Mouse (Mus musculus) CD4-positive helper T cell, adult 2 months (primary cell): ENCODE measurements at regions not wholly inside any gene's neighbourhood (a gene's known extent, or its start where the extent isn't known, plus 50 kb on each side); places are given as distances from the start of the nearest gene placed in this dataset.
"Not testable (repeated sequence)": the region's sequence is repeated elsewhere in the genome, so short reads cannot be mapped to it uniquely, and the experiment has no call there.

Source experiments
- DNase-seq: peaks from one replicate; pipeline ENCODE4 v3.0.0-alpha.2; 2012; ENCODE audit warnings: low read depth, missing footprints, low spot score

DNA sequence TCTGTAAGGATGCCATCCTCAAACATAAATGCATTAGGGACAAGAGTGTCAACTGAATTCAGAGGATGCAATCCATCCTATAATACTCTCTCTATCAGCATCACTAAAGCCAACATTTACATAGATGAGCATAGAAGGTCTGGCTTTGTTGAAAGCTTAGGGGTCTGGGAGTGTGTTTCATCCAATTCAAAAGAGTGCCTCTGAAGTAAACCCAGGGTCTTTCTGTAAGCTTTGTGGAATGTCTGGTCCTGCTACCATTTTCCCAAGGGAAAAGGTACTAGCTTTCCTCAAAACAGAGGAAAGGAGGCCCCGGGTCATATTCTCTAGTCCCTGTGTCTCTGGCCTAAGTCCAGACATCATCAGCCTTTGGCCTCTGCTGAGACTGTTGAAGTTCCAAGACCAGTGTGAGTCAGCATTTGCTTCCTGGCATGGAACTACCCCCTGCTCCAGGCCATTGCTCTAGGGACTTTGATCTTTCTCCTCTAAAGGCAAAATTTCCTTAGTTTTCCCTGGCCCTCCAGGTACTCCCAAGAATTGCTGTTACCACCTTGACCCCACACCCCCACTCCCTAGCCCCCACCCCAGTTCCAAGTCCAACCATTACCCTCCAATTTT lies 280.0 kb upstream of the Jarid2 start:
- DNase-seq, result no peak

GRCm38 (mm10) chr13:44451224-44451623 lies 278.1 kb upstream of the Jarid2 start:
- DNase-seq, result no peak

DNA sequence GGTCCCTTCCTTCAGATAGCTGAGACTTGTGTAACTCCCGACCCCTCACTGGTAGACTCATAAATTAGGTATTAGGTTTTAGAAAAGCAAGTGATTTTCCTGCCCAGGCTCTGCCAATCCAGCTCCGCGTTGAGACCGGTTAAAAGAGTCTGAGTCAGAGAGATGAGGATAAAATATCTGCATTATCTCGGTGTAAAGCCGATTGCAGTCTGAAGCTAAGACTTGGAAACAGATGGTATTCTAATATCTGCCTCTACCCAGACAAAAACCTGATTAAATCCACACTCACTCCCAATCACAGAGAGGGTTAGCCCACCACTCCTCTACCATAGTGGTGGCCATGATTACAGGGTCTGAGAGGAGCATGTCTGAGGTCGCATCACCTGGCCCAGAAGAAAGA lies 276.1 kb upstream of the Jarid2 start:
- DNase-seq, result no peak

GRCm38 (mm10) chr13:44454136-44454535 lies 275.1 kb upstream of the Jarid2 start:
- DNase-seq, result no peak

GRCm38 (mm10) chr13:44455193-44455592 lies 274.1 kb upstream of the Jarid2 start:
- no peak for DNase-seq

GRCm38 (mm10) chr13:44458744-44459143 lies 270.5 kb upstream of the Jarid2 start:
- DNase-seq, result no peak

- DNase-seq, result no peak
Measured at GRCm38 (mm10) chr13:44459148-44459547, 270.1 kb upstream of the Jarid2 start.

- DNase-seq, result no peak
Measured at GRCm38 (mm10) chr13:44463675-44464074, 265.6 kb upstream of the Jarid2 start.

DNA sequence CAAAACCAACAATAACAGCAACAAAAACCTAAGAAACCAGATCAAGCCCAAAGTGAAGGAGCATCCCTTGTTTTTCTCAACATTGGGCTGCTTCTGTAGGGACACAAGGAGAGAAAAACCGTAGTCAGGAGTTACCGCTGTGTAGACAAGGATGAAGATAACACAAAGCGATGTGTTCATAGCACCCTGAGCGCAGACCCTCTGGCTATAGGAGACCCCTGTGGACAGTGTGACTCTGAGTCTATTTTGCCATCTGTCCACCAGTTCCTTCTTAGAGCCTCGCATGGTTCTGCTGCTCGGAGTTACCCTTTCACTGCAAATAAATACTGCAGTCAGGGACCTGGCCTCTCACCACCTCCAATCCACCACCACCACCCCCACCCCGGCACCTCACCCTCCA lies 263.7 kb upstream of the Jarid2 start:
- DNase-seq, result no peak

DNA sequence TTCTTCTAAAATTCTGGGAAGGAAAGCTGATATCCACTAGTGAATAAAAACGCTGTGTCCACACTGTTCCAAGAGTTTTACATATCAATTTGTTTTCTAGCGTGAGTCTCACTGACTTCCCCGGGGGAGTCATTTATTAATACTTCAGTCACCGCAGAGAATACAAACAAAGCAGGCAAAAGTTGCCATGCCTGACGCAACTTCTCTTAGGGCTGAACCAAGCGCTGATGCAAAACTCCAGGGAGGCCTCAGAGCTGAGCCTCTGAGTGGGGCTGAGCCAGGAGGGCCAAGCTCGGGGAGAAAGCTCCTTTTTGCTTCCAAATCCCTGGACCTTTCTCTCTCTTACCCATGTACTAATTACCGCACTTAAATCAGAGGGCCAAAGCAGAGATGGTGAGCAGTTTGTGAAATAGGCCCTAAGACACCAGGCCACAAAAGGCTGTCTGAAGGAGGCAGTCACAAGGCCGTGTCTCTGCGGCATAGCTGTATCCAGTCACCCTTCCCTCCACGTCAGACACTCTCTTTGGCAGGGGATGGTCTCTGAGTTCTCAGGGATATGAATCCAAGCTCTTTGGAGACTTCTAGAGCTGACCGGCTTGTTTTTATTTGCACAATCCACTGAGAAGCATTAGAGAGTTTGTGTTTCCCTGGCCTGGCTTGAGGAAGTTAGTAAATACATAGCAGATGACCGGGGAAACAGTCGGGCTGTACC lies 260.2 kb upstream of the Jarid2 start:
- DNase-seq, result no peak

- DNase-seq, result peak; percentile 37
Measured at GRCm38 (mm10) chr13:44469675-44470074, 259.6 kb upstream of the Jarid2 start.

DNA sequence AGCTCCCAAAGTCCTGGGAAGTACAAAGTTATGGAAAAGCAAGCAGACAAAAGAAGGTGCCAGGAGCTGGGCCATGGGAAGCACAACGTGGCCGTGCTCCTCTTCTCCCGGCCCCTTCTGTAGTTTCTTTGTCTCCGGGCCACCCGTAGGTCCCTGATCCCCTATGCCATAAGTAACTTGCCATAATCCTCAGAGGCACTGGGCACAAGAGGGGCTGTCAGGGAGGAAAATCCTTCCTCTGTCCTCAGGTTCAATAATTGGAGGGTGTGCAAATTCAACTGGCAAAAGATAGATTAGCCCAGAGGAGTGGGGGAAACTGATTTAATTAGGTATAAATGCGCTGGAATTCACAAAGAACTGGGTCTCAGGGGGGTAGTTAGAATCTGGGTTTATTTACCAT lies 256.1 kb upstream of the Jarid2 start:
- no peak for DNase-seq

GRCm38 (mm10) chr13:44476901-44477300 lies 252.4 kb upstream of the Jarid2 start:
- DNase-seq, result no peak

- no peak for DNase-seq
Measured at GRCm38 (mm10) chr13:44480128-44480527, 249.1 kb upstream of the Jarid2 start.

- DNase-seq, result peak; percentile 21
Measured at GRCm38 (mm10) chr13:44482661-44483060, 246.6 kb upstream of the Jarid2 start.

DNA sequence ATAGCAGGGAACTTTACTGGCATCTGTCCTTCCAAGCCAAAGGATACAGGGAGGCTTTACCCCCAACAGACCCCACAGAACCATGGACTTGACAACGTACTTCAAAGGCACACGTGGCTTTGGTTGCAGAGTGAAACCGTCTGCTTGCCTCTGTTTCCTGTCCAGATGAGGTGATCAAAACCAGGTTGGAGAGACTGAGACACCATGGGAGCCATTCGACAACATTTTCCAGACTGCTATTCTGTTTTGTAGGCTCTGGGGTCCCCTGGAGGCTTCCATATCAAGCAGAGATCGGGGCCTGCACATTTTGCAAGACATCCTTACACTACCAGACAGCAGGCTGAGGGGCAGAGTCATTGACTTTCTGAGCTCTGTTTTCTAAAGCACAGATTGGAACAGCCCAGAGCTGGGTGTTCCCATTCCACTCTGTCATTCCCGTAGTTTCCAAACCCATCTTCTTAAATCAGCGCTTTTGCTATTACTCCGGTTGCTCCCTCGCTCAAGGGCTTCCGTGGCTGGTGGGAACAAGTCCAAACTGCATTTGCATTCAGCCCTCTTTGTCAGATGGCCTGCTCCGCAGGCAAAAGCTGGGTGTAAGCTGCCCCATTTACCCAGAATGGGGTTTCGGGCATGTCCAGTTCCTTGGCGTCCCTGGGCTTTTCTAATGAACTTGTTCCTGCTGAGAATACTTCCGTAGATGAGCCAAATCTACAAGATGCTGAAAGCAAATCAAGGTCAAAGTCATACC lies 244.5 kb upstream of the Jarid2 start:
- no peak for DNase-seq

DNA sequence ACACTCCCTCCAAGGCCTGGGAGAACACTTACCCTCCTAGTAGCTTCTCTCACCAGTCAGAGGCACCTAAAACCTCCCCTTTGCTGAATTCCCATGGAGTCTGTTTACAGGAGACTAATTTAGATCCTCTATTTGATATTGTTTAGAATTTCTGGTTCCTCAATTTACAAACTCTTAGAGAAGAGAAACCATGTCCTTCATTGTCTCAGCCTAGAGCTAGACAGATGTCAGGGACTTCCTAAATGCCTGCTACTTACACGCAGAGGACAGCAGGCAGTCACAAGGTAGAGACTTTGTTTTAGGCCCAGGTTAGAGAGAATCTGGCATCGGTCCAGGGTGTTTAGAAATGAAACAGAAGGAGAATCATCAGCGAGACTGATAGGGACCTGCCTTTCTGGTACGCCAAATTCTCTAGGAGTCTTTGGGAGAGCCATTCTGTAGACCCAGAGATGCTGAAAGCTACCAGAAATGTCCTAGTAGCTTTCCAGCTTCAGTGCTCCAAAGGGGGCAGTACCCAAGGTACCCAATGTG lies 238.3 kb upstream of the Jarid2 start:
- DNase-seq, result no peak

DNA sequence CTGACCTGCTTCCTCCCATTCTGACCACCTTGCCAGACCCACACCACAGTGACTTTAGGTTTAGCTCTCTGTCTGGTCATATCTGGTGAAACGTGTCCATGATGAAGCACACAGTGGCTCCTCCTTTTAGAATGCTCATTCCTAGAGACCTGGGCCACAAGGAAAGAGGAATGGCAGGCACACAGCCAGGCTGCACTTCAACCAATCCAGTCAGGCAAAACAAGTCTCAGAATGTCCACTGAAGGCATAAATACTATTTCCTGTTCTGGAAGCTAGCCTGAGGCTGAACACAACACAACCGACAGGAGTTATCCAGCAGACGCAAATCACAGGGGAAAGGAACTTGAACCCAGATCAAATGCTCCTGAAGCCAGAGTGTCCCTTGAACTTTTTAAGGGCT lies 235.4 kb upstream of the Jarid2 start:
- no peak for DNase-seq

DNA sequence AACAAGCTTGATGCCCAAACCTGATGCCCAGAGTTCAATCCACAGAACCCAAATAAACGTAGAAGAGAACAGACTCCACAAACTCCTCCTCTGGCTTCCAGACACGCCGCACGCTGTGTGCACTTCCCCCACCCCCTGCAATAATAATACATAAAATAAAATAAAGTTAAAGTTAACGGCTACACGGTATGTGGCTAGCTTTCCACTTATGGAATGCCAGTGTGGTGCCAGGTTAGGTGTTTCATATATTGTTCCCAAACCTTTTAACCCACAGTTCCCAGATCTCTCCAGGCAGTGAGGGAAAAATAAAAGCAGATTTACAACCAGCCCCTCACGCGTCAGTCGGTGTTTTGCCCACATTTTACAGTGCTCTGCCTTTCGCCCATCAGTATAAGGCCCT lies 233.8 kb upstream of the Jarid2 start:
- no peak for DNase-seq

DNA sequence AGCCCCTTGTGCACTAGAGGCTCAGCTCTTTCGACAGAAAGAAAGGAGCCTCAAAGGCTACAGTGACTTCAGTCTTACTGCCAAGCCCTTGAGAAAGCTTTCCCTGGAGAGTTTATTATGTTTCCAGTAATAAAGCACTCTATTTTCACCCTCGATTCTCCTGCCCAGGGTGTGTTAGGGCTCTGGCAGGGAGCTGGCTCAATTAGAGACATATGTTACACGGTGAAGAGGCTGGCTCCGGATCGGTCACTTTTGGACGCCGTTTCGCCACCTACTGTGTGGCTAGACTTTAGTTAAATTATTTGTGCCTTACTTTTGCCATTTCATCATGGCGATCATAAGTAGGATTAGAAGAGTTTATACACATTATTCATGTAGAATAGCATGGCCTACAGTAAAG lies 232.7 kb upstream of the Jarid2 start:
- no peak for DNase-seq

GRCm38 (mm10) chr13:44500896-44501295 lies 228.4 kb upstream of the Jarid2 start:
- DNase-seq, result not testable (repeated sequence)

GRCm38 (mm10) chr13:44501777-44502321 lies 227.4 kb upstream of the Jarid2 start:
- DNase-seq, result peak; percentile 20
